ENCODE assay signal across 15 mouse cellular contexts in the genomic region with DNA sequence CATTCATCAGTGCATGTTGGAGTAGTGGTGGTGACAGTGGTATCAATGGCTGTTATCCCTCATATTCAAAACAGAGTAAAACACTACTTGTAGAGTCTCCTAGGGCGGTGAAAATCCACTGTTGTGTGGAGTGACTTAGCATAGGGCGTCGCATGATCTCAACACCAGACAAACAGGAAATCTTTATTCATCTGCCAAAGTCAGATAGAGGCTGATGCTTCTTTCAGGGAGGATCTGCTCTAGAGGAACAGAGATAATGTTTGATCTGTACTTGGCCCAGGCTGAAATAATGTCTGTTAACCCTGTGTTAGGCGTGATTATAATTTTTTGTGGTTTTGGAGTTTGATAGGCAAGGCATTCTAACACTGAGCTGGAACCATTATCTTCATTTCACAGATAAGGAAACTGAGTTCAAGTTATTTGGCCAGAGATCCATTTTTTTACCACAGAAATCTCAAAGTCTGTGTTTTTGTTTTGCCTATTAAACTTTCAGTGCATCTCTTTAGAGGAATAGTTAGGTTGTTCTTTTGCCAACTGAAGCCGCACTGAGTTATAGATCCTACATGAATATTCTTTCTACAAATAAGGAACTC. TPM values are rescaled to one million over a fixed set of nuclear protein-coding genes. Genes with fewer than 3 reads are reported as not detected.
DNase-seq lines count a peak whose midpoint lies in the region; ATAC-seq and TF ChIP-seq lines count a peak whose summit lies in the region.
"Had no signal": no experiment of that assay in that cellular context is flagged by ENCODE, and none has a peak within 500 bp of the region (broad histone marks: within the 10 kb centered on the region; RNA-seq: fewer than 3 reads in every experiment).

No protein-coding gene starts in this region.

- no peak overlapping the region for H3K9ac ChIP-seq in lung, embryonic 15.5 days
- no peak overlapping the region for H3K9ac ChIP-seq in liver, embryonic 15.5 days
- H3K9ac ChIP-seq in forebrain, embryonic 14.5 days (ENCODE audit: low read length), result no peak overlapping the region
- no peak overlapping the region for H3K9ac ChIP-seq in hindbrain, postnatal 0 days (replicated peaks; ENCODE audit: low read length)
- H3K9ac ChIP-seq: forebrain, embryonic 15.5 days; limb, embryonic 15.5 days; neural tube, embryonic 12.5 days had no signal

- ATAC-seq in lung, embryonic 15.5 days (ENCODE audit: borderline replicate concordance, extremely low read depth, low FRiP score, low TSS enrichment), result peak; percentile 58; the same call in 1 of the 2 replicates
- ATAC-seq in liver, embryonic 15.5 days (ENCODE audit: insufficient read depth), result peak; percentile 77
- ATAC-seq in forebrain, embryonic 14.5 days, result no peak
- ATAC-seq in hindbrain, postnatal 0 days, result no peak
- ATAC-seq: forebrain, embryonic 15.5 days had no signal

- H3K4me1 ChIP-seq in lung, embryonic 15.5 days, result peaks cover 21% of the 10 kb centered on the region; the same call in 1 of the 2 replicates
- peaks cover 37% of the 10 kb centered on the region for H3K4me1 ChIP-seq in liver, embryonic 15.5 days (replicated peaks)
- H3K4me1 ChIP-seq in forebrain, embryonic 14.5 days (ENCODE audit: control insufficient read depth, insufficient read depth, low read length), result no peaks in the 10 kb centered on the region
- no peaks in the 10 kb centered on the region for H3K4me1 ChIP-seq in hindbrain, postnatal 0 days (ENCODE audit: insufficient read depth, low read length)
- H3K4me1 ChIP-seq: forebrain, embryonic 15.5 days; limb, embryonic 15.5 days; neural tube, embryonic 12.5 days had no signal

- peaks cover 4% of the 10 kb centered on the region; the same call in 1 of the 2 replicates for H3K36me3 ChIP-seq in lung, embryonic 15.5 days
- H3K36me3 ChIP-seq in liver, embryonic 15.5 days (replicated peaks), result no peaks in the 10 kb centered on the region
- no peaks in the 10 kb centered on the region for H3K36me3 ChIP-seq in forebrain, embryonic 14.5 days (ENCODE audit: control insufficient read depth, insufficient read depth, low read length)
- no peaks in the 10 kb centered on the region for H3K36me3 ChIP-seq in hindbrain, postnatal 0 days (ENCODE audit: insufficient read depth, low read length)
- H3K36me3 ChIP-seq: forebrain, embryonic 15.5 days; limb, embryonic 15.5 days; neural tube, embryonic 12.5 days had no signal

- no peaks in the 10 kb centered on the region for H3K9me3 ChIP-seq in lung, embryonic 15.5 days
- no peaks in the 10 kb centered on the region for H3K9me3 ChIP-seq in liver, embryonic 15.5 days (replicated peaks)
- no peaks in the 10 kb centered on the region for H3K9me3 ChIP-seq in forebrain, embryonic 14.5 days (replicated peaks; ENCODE audit: control insufficient read depth, low read length)
- H3K9me3 ChIP-seq in hindbrain, postnatal 0 days (ENCODE audit: low read length), result no peaks in the 10 kb centered on the region
- H3K9me3 ChIP-seq: forebrain, embryonic 15.5 days; limb, embryonic 15.5 days; neural tube, embryonic 12.5 days had no signal

- H3K4me3 ChIP-seq in gastrocnemius, adult 2 months, result no peak overlapping the region
- no peak overlapping the region for H3K4me3 ChIP-seq in lung, embryonic 15.5 days
- no peak overlapping the region for H3K4me3 ChIP-seq in liver, embryonic 15.5 days (replicated peaks)
- no peak overlapping the region for H3K4me3 ChIP-seq in forebrain, embryonic 14.5 days (ENCODE audit: low read depth, low read length)
- H3K4me3 ChIP-seq in hindbrain, postnatal 0 days (ENCODE audit: low read length), result no peak overlapping the region
- H3K4me3 ChIP-seq: forebrain, embryonic 15.5 days; limb, embryonic 15.5 days; neural tube, embryonic 12.5 days had no signal

- no peak for TF ChIP-seq CTCF in gastrocnemius, adult 2 months (IDR thresholded peaks at IDR 0.05)
- no peak for TF ChIP-seq CTCF in hindbrain, postnatal 0 days (IDR thresholded peaks at IDR 0.05; ENCODE audit: low read depth)

- WGBS in lung, embryonic 15.5 days, result 47% methylated on average over 5 of the region's 5 CpGs
- WGBS in liver, embryonic 15.5 days (ENCODE audit: insufficient replicate concordance), result 21% methylated on average over 5 of the region's 5 CpGs
- WGBS in forebrain, embryonic 14.5 days, result 90% methylated on average over 5 of the region's 5 CpGs
- 76% methylated on average over 5 of the region's 5 CpGs for WGBS in hindbrain, postnatal 0 days

- intact Hi-C loops in gastrocnemius, adult 2 months (cut with DNase I), result no loop called here
- intact Hi-C loops in gastrocnemius, postnatal 36 days (cut with DNase I), result no loop called here

- no peak overlapping the region for H3K4me2 ChIP-seq in lung, embryonic 15.5 days
- no peak overlapping the region for H3K4me2 ChIP-seq in liver, embryonic 15.5 days
- no peak overlapping the region for H3K4me2 ChIP-seq in forebrain, embryonic 14.5 days (ENCODE audit: low read length)
- no peak overlapping the region for H3K4me2 ChIP-seq in hindbrain, postnatal 0 days (ENCODE audit: low read depth, low read length)
- H3K4me2 ChIP-seq: forebrain, embryonic 15.5 days; limb, embryonic 15.5 days; neural tube, embryonic 12.5 days had no signal

- H3K27ac ChIP-seq in gastrocnemius, adult 2 months, result peak overlapping the region; percentile 46; the same call in 1 of the 2 replicates
- peak overlapping the region; percentile 32; the same call in 1 of the 2 replicates for H3K27ac ChIP-seq in lung, embryonic 15.5 days
- H3K27ac ChIP-seq in liver, embryonic 15.5 days (replicated peaks), result no peak overlapping the region
- no peak overlapping the region for H3K27ac ChIP-seq in forebrain, embryonic 14.5 days (ENCODE audit: low read depth, low read length)
- H3K27ac ChIP-seq in hindbrain, postnatal 0 days, result no peak overlapping the region
- H3K27ac ChIP-seq: forebrain, embryonic 15.5 days; limb, embryonic 15.5 days; neural tube, embryonic 12.5 days had no signal

- DNase-seq in gastrocnemius, adult 2 months, result no peak
- no peak for DNase-seq in gastrocnemius, postnatal 36 days
- no peak for DNase-seq in lung, postnatal 14 days
- no peak for DNase-seq in forebrain, embryonic 14.5 days (ENCODE audit: low spot score)
- DNase-seq in hindbrain, postnatal 0 days (ENCODE audit: low spot score), result no peak
- no peak for DNase-seq in embryo, embryonic 9.5 days (ENCODE audit: extremely low spot score)
- DNase-seq: cerebellum, postnatal 25 days; heart, postnatal 36 days; midbrain, embryonic 14.5 days; spleen, adult 18-20 months had no signal

- H3K27me3 ChIP-seq in lung, embryonic 15.5 days, result no peaks in the 10 kb centered on the region
- H3K27me3 ChIP-seq in liver, embryonic 15.5 days, result no peaks in the 10 kb centered on the region
- H3K27me3 ChIP-seq in forebrain, embryonic 14.5 days (replicated peaks; ENCODE audit: control insufficient read depth, insufficient read depth, low read length), result no peaks in the 10 kb centered on the region
- no peaks in the 10 kb centered on the region for H3K27me3 ChIP-seq in hindbrain, postnatal 0 days (ENCODE audit: insufficient read depth, low read length)
- H3K27me3 ChIP-seq: forebrain, embryonic 15.5 days; limb, embryonic 15.5 days; neural tube, embryonic 12.5 days had no signal

RNA-seq across cellular contexts. Expression of a gene that starts 31.7 kb away (rescaled TPM):
- total RNA-seq in gastrocnemius, adult 2 months (2021), result 1 to 10 TPM; 3.0 TPM
- total RNA-seq in gastrocnemius, postnatal 36 days (2021), result 1 to 10 TPM; 3.6 to 3.9 TPM
- polyA plus RNA-seq in lung, embryonic 15.5 days (2015; fragmentation: Nextera tagmentation; extraction: Ambion mirVana), result 8.6 and 11.7 TPM in 2 replicates
- 0.99 and 1.0 TPM in 2 replicates for polyA plus RNA-seq in liver, embryonic 15.5 days (2015; fragmentation: Nextera tagmentation; extraction: Ambion mirVana)
- 2.6 and 3.7 TPM in 2 replicates for polyA plus RNA-seq in forebrain, embryonic 14.5 days (2014; fragmentation: Nextera tagmentation; extraction: Ambion mirVana)
- 14.2 and 18.5 TPM in 2 replicates for total RNA-seq in hindbrain, postnatal 0 days (2014; rRNA removed)
- 3.1 TPM in 2 replicates for polyA plus RNA-seq in hindbrain, postnatal 0 days (2015; fragmentation: Nextera tagmentation; extraction: Ambion mirVana)

RNA-seq across cellular contexts. Expression of a gene that starts 51.3 kb away (rescaled TPM):
- total RNA-seq in gastrocnemius, adult 2 months (2021), result 10 to 100 TPM in 1 of 2 experiments, 1 to 10 TPM in 1; 9.9 to 13.9 TPM
- 10 to 100 TPM; 10.3 to 11.0 TPM for total RNA-seq in gastrocnemius, postnatal 36 days (2021)
- polyA plus RNA-seq in lung, embryonic 15.5 days (2015; fragmentation: Nextera tagmentation; extraction: Ambion mirVana), result 27.4 and 29.9 TPM in 2 replicates
- 10.9 and 11.8 TPM in 2 replicates for polyA plus RNA-seq in liver, embryonic 15.5 days (2015; fragmentation: Nextera tagmentation; extraction: Ambion mirVana)
- 31.0 and 35.4 TPM in 2 replicates for polyA plus RNA-seq in forebrain, embryonic 14.5 days (2014; fragmentation: Nextera tagmentation; extraction: Ambion mirVana)
- 26.2 and 39.5 TPM in 2 replicates for total RNA-seq in hindbrain, postnatal 0 days (2014; rRNA removed)
- polyA plus RNA-seq in hindbrain, postnatal 0 days (2015; fragmentation: Nextera tagmentation; extraction: Ambion mirVana), result 26.6 and 28.4 TPM in 2 replicates

RNA-seq across cellular contexts. Expression of a gene that starts 51.4 kb away (rescaled TPM):
- 1 to 10 TPM; 5.7 to 8.6 TPM for total RNA-seq in gastrocnemius, adult 2 months (2021)
- total RNA-seq in gastrocnemius, postnatal 36 days (2021), result 1 to 10 TPM; 5.0 to 7.2 TPM
- polyA plus RNA-seq in lung, embryonic 15.5 days (2015; fragmentation: Nextera tagmentation; extraction: Ambion mirVana), result 21.9 and 25.4 TPM in 2 replicates
- 10.4 and 10.8 TPM in 2 replicates for polyA plus RNA-seq in liver, embryonic 15.5 days (2015; fragmentation: Nextera tagmentation; extraction: Ambion mirVana)
- polyA plus RNA-seq in forebrain, embryonic 14.5 days (2014; fragmentation: Nextera tagmentation; extraction: Ambion mirVana), result 24.3 and 26.5 TPM in 2 replicates
- total RNA-seq in hindbrain, postnatal 0 days (2014; rRNA removed), result 21.2 and 22.7 TPM in 2 replicates
- polyA plus RNA-seq in hindbrain, postnatal 0 days (2015; fragmentation: Nextera tagmentation; extraction: Ambion mirVana), result 36.4 and 37.2 TPM in 2 replicates

Comparison
In these comparisons a context has a peak if more than half of its experiments do, and no peak if none do; other contexts are left out.
1. H3K27ac ChIP-seq: peak in gastrocnemius, adult 2 months (single experiment) and lung, embryonic 15.5 days (single experiment); none in liver, embryonic 15.5 days (single experiment), forebrain, embryonic 14.5 days (single experiment) and hindbrain, postnatal 0 days (single experiment).
2. ATAC-seq: peak in lung, embryonic 15.5 days (single experiment) and liver, embryonic 15.5 days (single experiment); none in forebrain, embryonic 14.5 days (single experiment) and hindbrain, postnatal 0 days (single experiment).